Mouse (Mus musculus) layer of hippocampus, postnatal 36 days (tissue): Measurements from ENCODE around the gene Cped1. TPM values are rescaled to one million over a fixed set of nuclear protein-coding genes. Genes with fewer than 3 reads are reported as not detected.

Source experiments
- DNase-seq, 2 experiments: peaks; one replicate each; pipeline ENCODE4 v3.0.0; 2022
- total RNA-seq, 2 experiments: library from RNA; stranded (reverse); gene quantifications; 2 replicates each; pipeline ENCODE4 v1.2.3; 2021

Cped1 gene
- total RNA-seq, 2 experiments from 2014 or later: 1.7 to 2.1 TPM

- DNase-seq: no peak
Measured at GRCm38 (mm10) chr6:22178721-22179295, 193.1 kb downstream of the Cped1 start.

GRCm38 (mm10) chr6:22180316-22180715 lies 194.6 kb downstream of the Cped1 start:
- DNase-seq: peak; percentile 34 to 45

GRCm38 (mm10) chr6:22186967-22187366 lies 201.3 kb downstream of the Cped1 start:
- no peak for DNase-seq

GRCm38 (mm10) chr6:22189346-22190335 lies 203.9 kb downstream of the Cped1 start:
- no peak for DNase-seq

- DNase-seq: no peak
Measured at GRCm38 (mm10) chr6:22198603-22199002, 212.9 kb downstream of the Cped1 start.

GRCm38 (mm10) chr6:22199473-22199872 lies 213.8 kb downstream of the Cped1 start:
- no peak for DNase-seq

GRCm38 (mm10) chr6:22200133-22200532 lies 214.4 kb downstream of the Cped1 start:
- DNase-seq: no peak

GRCm38 (mm10) chr6:22201879-22202278 lies 216.2 kb downstream of the Cped1 start:
- no peak for DNase-seq

GRCm38 (mm10) chr6:22205030-22205750 lies 219.5 kb downstream of the Cped1 start:
- no peak for DNase-seq

GRCm38 (mm10) chr6:22205751-22206121 lies 220.0 kb downstream of the Cped1 start:
- no peak for DNase-seq

- DNase-seq: no peak
Measured at GRCm38 (mm10) chr6:22206179-22206578, 220.5 kb downstream of the Cped1 start.

GRCm38 (mm10) chr6:22206630-22207293 lies 221.0 kb downstream of the Cped1 start:
- peak; percentile 23 to 40 for DNase-seq

- no peak for DNase-seq
Measured at GRCm38 (mm10) chr6:22212158-22212557, 226.4 kb downstream of the Cped1 start.

- no peak for DNase-seq
Measured at GRCm38 (mm10) chr6:22213187-22213586, 227.5 kb downstream of the Cped1 start.

- DNase-seq: no peak
Measured at GRCm38 (mm10) chr6:22213813-22214212, 228.1 kb downstream of the Cped1 start.

GRCm38 (mm10) chr6:22214665-22215064 lies 228.9 kb downstream of the Cped1 start:
- no peak for DNase-seq

GRCm38 (mm10) chr6:22216276-22216973 lies 230.7 kb downstream of the Cped1 start:
- no peak for DNase-seq

- no peak for DNase-seq
Measured at GRCm38 (mm10) chr6:22221134-22221533, 235.4 kb downstream of the Cped1 start.

GRCm38 (mm10) chr6:22222087-22222486 lies 236.4 kb downstream of the Cped1 start:
- DNase-seq: no peak

- DNase-seq: no peak
Measured at GRCm38 (mm10) chr6:22222947-22223346, 237.2 kb downstream of the Cped1 start.

- DNase-seq: no peak
Measured at GRCm38 (mm10) chr6:22224351-22224750, 238.6 kb downstream of the Cped1 start.

- DNase-seq: no peak
Measured at GRCm38 (mm10) chr6:22231244-22231643, 245.5 kb downstream of the Cped1 start.
